Comparison of ENCODE assay signal across 9 mouse cellular contexts in genomic region chr1:34096923-34097322, GRCm38 (mm10).
DNase-seq lines count a peak whose midpoint lies in the region; ATAC-seq and TF ChIP-seq lines count a peak whose summit lies in the region.
"Had no signal": no experiment of that assay in that cellular context is flagged by ENCODE, and none has a peak within 500 bp of the region (broad histone marks: within the 10 kb centered on the region; RNA-seq: fewer than 3 reads in every experiment).

No protein-coding gene starts in this region.

- no peak overlapping the region for H3K4me3 ChIP-seq in thymus, adult 2 months (ENCODE audit: control insufficient read depth, insufficient read depth, low read length)
- H3K4me3 ChIP-seq: layer of hippocampus, adult 2 months had no signal

- no peaks in the 10 kb centered on the region for H3K27me3 ChIP-seq in thymus, adult 2 months (ENCODE audit: control insufficient read depth, insufficient read depth, low read length)

- TF ChIP-seq CTCF in thymus, adult 2 months (IDR thresholded peaks at IDR 0.05; ENCODE audit: borderline replicate concordance, control insufficient read depth, extremely low read depth, insufficient read depth, low read length, poor library complexity), result no peak

- peak; percentile 43 to 58 for DNase-seq in cerebellum, postnatal 25 days
- peak; percentile 69 for DNase-seq in kidney, adult 11 months
- no peak for DNase-seq in kidney, adult 18-20 months
- peak; percentile 58 for DNase-seq in ovary, postnatal 36 days (ENCODE audit: low spot score)
- DNase-seq in ovary, postnatal 10 days (ENCODE audit: low spot score), result no peak
- DNase-seq in kidney, postnatal 36 days, result peak; percentile 58 to 63
- no peak for DNase-seq in thymus, adult 2 months

- H3K4me1 ChIP-seq in thymus, adult 2 months (replicated peaks; ENCODE audit: control insufficient read depth, insufficient read depth, low read length), result no peaks in the 10 kb centered on the region

- ATAC-seq in cerebellum, adult (ENCODE audit: insufficient number of reproducible peaks, low FRiP score, low TSS enrichment), result no peak

- no peak overlapping the region for H3K27ac ChIP-seq in thymus, adult 2 months (ENCODE audit: control insufficient read depth, insufficient read depth, low read length)
- H3K27ac ChIP-seq: layer of hippocampus, adult 2 months had no signal

- WGBS in thymus, adult 2 months, result 97% methylated on average over 3 of the region's 3 CpGs

- H3K36me3 ChIP-seq in thymus, adult 2 months (ENCODE audit: control insufficient read depth, insufficient read depth, low read length), result no peaks in the 10 kb centered on the region

- no peak for TF ChIP-seq POLR2A in thymus, adult 2 months (IDR thresholded peaks at IDR 0.05; ENCODE audit: control insufficient read depth, extremely low read depth, insufficient read depth, low read length, poor library complexity)

Comparison
In these comparisons a context has a peak if more than half of its experiments do, and no peak if none do; other contexts are left out.
1. DNase-seq: peak in cerebellum, postnatal 25 days (2 of 2), kidney, adult 11 months (single experiment), ovary, postnatal 36 days (single experiment) and kidney, postnatal 36 days (2 of 2); none in kidney, adult 18-20 months (single experiment), ovary, postnatal 10 days (single experiment) and thymus, adult 2 months (single experiment).